9 mouse cellular contexts compared by ENCODE assay signal in the genomic region with DNA sequence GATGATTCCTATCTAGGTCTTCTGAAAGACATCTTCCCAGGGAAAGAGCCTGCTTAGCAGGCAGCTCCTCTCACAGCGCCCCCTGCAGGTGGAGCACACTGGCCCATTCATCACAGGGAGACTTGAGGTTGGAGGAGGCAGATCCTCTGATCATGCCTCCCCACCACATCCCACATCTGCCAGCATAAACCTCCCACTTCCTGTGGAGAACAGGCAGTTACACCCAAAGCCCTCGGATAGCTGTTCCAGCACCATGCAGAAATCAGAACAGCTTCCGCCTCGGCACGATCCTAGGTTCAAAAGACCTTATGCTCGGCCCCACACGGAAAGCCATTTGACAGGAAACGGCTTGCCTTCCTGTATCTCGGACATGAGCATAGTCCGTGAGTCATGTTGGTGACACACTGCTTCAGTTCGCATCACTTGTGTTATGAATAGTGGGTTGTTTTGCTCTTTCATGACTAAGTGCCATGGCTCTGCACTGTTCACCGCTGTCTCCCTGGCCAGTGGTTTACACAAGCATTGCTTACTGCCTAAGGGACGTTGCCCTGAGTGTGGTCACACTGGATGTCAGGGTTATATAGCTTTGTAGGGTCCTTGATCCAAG.
DNase-seq lines count a peak whose midpoint lies in the region; ATAC-seq and TF ChIP-seq lines count a peak whose summit lies in the region.
"Had no signal": no experiment of that assay in that cellular context is flagged by ENCODE, and none has a peak within 500 bp of the region (broad histone marks: within the 10 kb centered on the region; RNA-seq: fewer than 3 reads in every experiment).

No protein-coding gene starts in this region.

- no peak overlapping the region for H3K27ac ChIP-seq in liver, embryonic 14.5 days
- H3K27ac ChIP-seq: heart, embryonic 13.5 days had no signal

- no peaks in the 10 kb centered on the region for H3K9me3 ChIP-seq in liver, embryonic 14.5 days (ENCODE audit: control insufficient read depth, low read length)
- H3K9me3 ChIP-seq: heart, embryonic 13.5 days had no signal

- H3K36me3 ChIP-seq in liver, embryonic 14.5 days (replicated peaks; ENCODE audit: control insufficient read depth, insufficient read depth, low read depth): no peaks in the 10 kb centered on the region

- TF ChIP-seq EP300 in liver, embryonic 14.5 days (IDR thresholded peaks at IDR 0.05; ENCODE audit: low read depth): no peak

- H3K4me2 ChIP-seq in liver, embryonic 14.5 days (ENCODE audit: low read depth): no peak overlapping the region
- H3K4me2 ChIP-seq: heart, embryonic 13.5 days had no signal

- intact Hi-C loops in heart, postnatal 36 days (cut with DNase I): no loop called here

- DNase-seq in heart, adult 18-20 months: peak; percentile 18 to 29
- DNase-seq in heart, postnatal 36 days: no peak
- DNase-seq in urinary bladder, postnatal 14 days (ENCODE audit: low spot score): peak; percentile 24
- no peak for DNase-seq in urinary bladder, adult 2 months (ENCODE audit: low spot score)
- DNase-seq in liver, embryonic 14.5 days (ENCODE audit: low read depth in 3 of 3, low spot score in 3 of 3): no peak
- DNase-seq in cerebellum, adult 9-10 months: no peak
- DNase-seq in layer of hippocampus, adult 8-10 months (ENCODE audit: low spot score in 2 of 2): no peak
- DNase-seq in cerebellum, postnatal 25 days: no peak

- ATAC-seq in liver, embryonic 14.5 days (ENCODE audit: insufficient read depth): no peak

- 42% methylated on average over 13 of the region's 13 CpGs for WGBS in liver, embryonic 14.5 days (ENCODE audit: insufficient replicate concordance)

- peak; percentile 71 for TF ChIP-seq CTCF in liver, embryonic 14.5 days (IDR thresholded peaks at IDR 0.05; ENCODE audit: low read depth)

- no peak overlapping the region for H3K9ac ChIP-seq in liver, embryonic 14.5 days (replicated peaks)
- H3K9ac ChIP-seq: heart, embryonic 13.5 days had no signal

- H3K4me1 ChIP-seq in liver, embryonic 14.5 days (replicated peaks; ENCODE audit: control insufficient read depth in 2 of 2, insufficient read depth in 2 of 2, low read length in 1 of 2): no peaks in the 10 kb centered on the region

- no peaks in the 10 kb centered on the region for H3K27me3 ChIP-seq in liver, embryonic 14.5 days (ENCODE audit: control insufficient read depth, insufficient read depth, low read length)
- H3K27me3 ChIP-seq: heart, embryonic 13.5 days had no signal

- no peak overlapping the region for H3K4me3 ChIP-seq in liver, embryonic 14.5 days (ENCODE audit: insufficient read depth in 1 of 2, low read depth in 2 of 2, low read length in 2 of 2)
- H3K4me3 ChIP-seq: heart, embryonic 13.5 days had no signal

Comparison
In these comparisons a context has a peak if more than half of its experiments do, and no peak if none do; other contexts are left out.
1. DNase-seq: peak in heart, adult 18-20 months (2 of 2) and urinary bladder, postnatal 14 days (single experiment); none in heart, postnatal 36 days (0 of 2), urinary bladder, adult 2 months (single experiment), liver, embryonic 14.5 days (0 of 3), cerebellum, adult 9-10 months (single experiment), layer of hippocampus, adult 8-10 months (0 of 2) and cerebellum, postnatal 25 days (0 of 2).